Mouse (Mus musculus): ENCODE results near the gene Gm10061.
"Not testable (repeated sequence)": the region's sequence is repeated elsewhere in the genome, so short reads cannot be mapped to it uniquely, and the experiment has no call there.

The Gm10061 gene

GRCm38 (mm10) chr16:89150786-89151185 lies at the start of gene Gm10061:
Gene Gm10061, plus strand, starts transcription at chr16:89151086.
- DNase-seq (ENCODE audit: low spot score in 2 of 2): no peak

- no peak for DNase-seq (ENCODE audit: low spot score in 2 of 2)
Observed at GRCm38 (mm10) chr16:89140551-89140950, 10.3 kb upstream of the Gm10061 start, which contains the start of gene Gm6358. Gene Gm6358, plus strand, starts transcription at chr16:89140851.

- no peak for DNase-seq (ENCODE audit: low spot score in 2 of 2)
Observed at GRCm38 (mm10) chr16:89157652-89158051, 6.8 kb downstream of the Gm10061 start, which contains the start of gene Gm9789. Gene Gm9789, plus strand, starts transcription at chr16:89157952.

GRCm38 (mm10) chr16:89169190-89169589 lies 18.3 kb downstream of the Gm10061 start, which contains the start of gene Gm7735:
Gene Gm7735, plus strand, starts transcription at chr16:89169490.
- DNase-seq (ENCODE audit: low spot score in 2 of 2): not testable (repeated sequence)

GRCm38 (mm10) chr16:89174435-89174834 lies 23.5 kb downstream of the Gm10061 start, which contains the start of gene 1110057P08Rik:
Gene 1110057P08Rik, plus strand, starts transcription at chr16:89174735.
- DNase-seq (ENCODE audit: low spot score in 2 of 2): no peak

- DNase-seq (ENCODE audit: low spot score in 2 of 2): no peak
Observed at GRCm38 (mm10) chr16:89188621-89189020, 37.7 kb downstream of the Gm10061 start.
